Mouse (Mus musculus) CH12.LX (cell line): Measurements from ENCODE around the gene Slx1b. TPM values are rescaled to one million over a fixed set of nuclear protein-coding genes. Genes with fewer than 3 reads are reported as not detected.
A peak's percentile ranks its signal among the peaks of the same experiment; 100 is the strongest.

Experiments
- DNase-seq: peaks from one replicate; pipeline ENCODE4 v3.0.0-alpha.2; 2013; ENCODE audit errors: extremely low read depth
- H3K27ac ChIP-seq: 2 replicates; pipeline ENCODE4 v1.5.1; 2012; ENCODE audit warnings: low read depth, mild to moderate bottlenecking, control low read depth, moderate library complexity; ENCODE audit not compliant: insufficient read depth
- H3K27me3 ChIP-seq: replicated peaks from 2 replicates; pipeline ENCODE3; 2012; ENCODE audit warnings: inconsistent platforms
- H3K36me3 ChIP-seq, 2 experiments: replicated peaks in 1 of 2; 2 replicates each; pipeline versions ENCODE3 to v1.6.1; 2012; ENCODE audit warnings: inconsistent platforms in 1 of 2, low read length in 1 of 2, mild to moderate bottlenecking in 1 of 2, mixed read lengths in 1 of 2, moderate library complexity in 1 of 2; ENCODE audit not compliant: control insufficient read depth in 1 of 2, insufficient read depth in 1 of 2
- H3K4me1 ChIP-seq, 2 experiments: 2 replicates each; pipeline ENCODE4 v1.6.1; 2012; ENCODE audit warnings: inconsistent platforms in 1 of 2, moderate library complexity in 1 of 2; ENCODE audit not compliant: insufficient read depth in 2 of 2, control insufficient read depth in 1 of 2
- H3K4me2 ChIP-seq: 2 replicates; pipeline ENCODE4 v1.6.1; 2012; ENCODE audit warnings: low read depth, mild to moderate bottlenecking, control low read depth; ENCODE audit not compliant: poor library complexity, insufficient read depth, severe bottlenecking
- H3K4me3 ChIP-seq, 3 experiments: fragments of 150-350 bp in 1 of 3; sonication (generic) in 1 of 3; replicated peaks in 1 of 3; 2 replicates each; pipeline versions ENCODE3 to v1.5.1; 2011 to 2012; ENCODE audit warnings: low read depth in 2 of 3, low read length in 2 of 3, mild to moderate bottlenecking in 2 of 3, moderate library complexity in 2 of 3, control low read depth in 1 of 3, improper control_type of control experiment in 1 of 3, inconsistent platforms in 1 of 3, mixed read lengths in 1 of 3; ENCODE audit not compliant: poor library complexity in 1 of 3
- H3K79me2 ChIP-seq: replicated peaks from 2 replicates; pipeline ENCODE4 v1.6.1; 2012; ENCODE audit warnings: mild to moderate bottlenecking, moderate library complexity; ENCODE audit not compliant: control insufficient read depth, poor library complexity, insufficient read depth, severe bottlenecking; ENCODE audit errors: extremely low read depth
- H3K9ac ChIP-seq: 2 replicates; pipeline ENCODE4 v1.6.1; 2012; ENCODE audit warnings: low read depth, mild to moderate bottlenecking, control low read depth, moderate library complexity; ENCODE audit not compliant: insufficient read depth
- H3K9me3 ChIP-seq: replicated peaks from 2 replicates; pipeline ENCODE3; 2012; ENCODE audit warnings: low read length, inconsistent platforms, mixed read lengths
- BHLHE40 ChIP-seq: IDR thresholded peaks from 2 replicates; pipeline ENCODE4 v1.6.1; 2011; ENCODE audit warnings: mild to moderate bottlenecking, low read depth, low read length, improper control_type of control experiment
- CHD1 ChIP-seq: IDR thresholded peaks from 2 replicates; pipeline ENCODE4 v1.6.1; 2012; ENCODE audit warnings: low read depth, low read length, improper control_type of control experiment, inconsistent platforms
- CHD2 ChIP-seq: IDR thresholded peaks from 2 replicates; pipeline ENCODE4 v1.6.1; 2011; ENCODE audit warnings: low read length, improper control_type of control experiment
- CTCF ChIP-seq, 2 experiments: IDR thresholded peaks in 1 of 2; conservative IDR thresholded peaks in 1 of 2; 2 replicates each; pipeline ENCODE4 v1.5.1; 2011 to 2012; ENCODE audit warnings: low read depth in 2 of 2, low read length in 2 of 2, improper control_type of control experiment in 1 of 2, inconsistent platforms in 1 of 2, mild to moderate bottlenecking in 1 of 2, moderate library complexity in 1 of 2
- E2F4 ChIP-seq: IDR thresholded peaks from 2 replicates; pipeline ENCODE4 v1.6.1; 2011; ENCODE audit warnings: low read depth, low read length, improper control_type of control experiment; ENCODE audit not compliant: insufficient replicate concordance
- ELF1 ChIP-seq: IDR thresholded peaks from 2 replicates; pipeline ENCODE4 v1.6.1; 2014; ENCODE audit warnings: low read depth, mild to moderate bottlenecking, inconsistent platforms, low read length, improper control_type of control experiment
- EP300 ChIP-seq: IDR thresholded peaks from 2 replicates; pipeline ENCODE4 v1.6.1; 2011; ENCODE audit warnings: low read length, improper control_type of control experiment
- ETS1 ChIP-seq: conservative IDR thresholded peaks from 2 replicates; pipeline ENCODE4 v1.6.1; 2012; ENCODE audit warnings: low read depth, mild to moderate bottlenecking, inconsistent platforms, low read length, improper control_type of control experiment, moderate library complexity
- GABPA ChIP-seq: IDR thresholded peaks from 2 replicates; pipeline ENCODE4 v1.6.1; 2012; ENCODE audit warnings: low read depth, low read length, improper control_type of control experiment, inconsistent platforms; ENCODE audit not compliant: insufficient replicate concordance
- HCFC1 ChIP-seq: IDR thresholded peaks from 2 replicates; pipeline ENCODE4 v1.6.1; 2012; ENCODE audit warnings: low read depth, mild to moderate bottlenecking, inconsistent platforms, low read length, improper control_type of control experiment
- IRF4 ChIP-seq: IDR thresholded peaks from 2 replicates; pipeline ENCODE4 v1.6.1; 2014; ENCODE audit warnings: low read depth, mild to moderate bottlenecking, inconsistent platforms, low read length, improper control_type of control experiment
- JUN ChIP-seq: IDR thresholded peaks from 2 replicates; pipeline ENCODE4 v1.6.1; 2011; ENCODE audit warnings: low read depth, mild to moderate bottlenecking, low read length, improper control_type of control experiment, moderate library complexity; ENCODE audit not compliant: insufficient read depth
- JUND ChIP-seq: conservative IDR thresholded peaks from 2 replicates; pipeline ENCODE4 v1.6.1; 2011; ENCODE audit warnings: low read depth, low read length, improper control_type of control experiment
- KAT2A ChIP-seq: IDR thresholded peaks from 2 replicates; pipeline ENCODE4 v1.6.1; 2012; ENCODE audit warnings: low read length, improper control_type of control experiment, inconsistent platforms; ENCODE audit not compliant: insufficient replicate concordance
- MAFK ChIP-seq: IDR thresholded peaks from 2 replicates; pipeline ENCODE4 v1.6.1; 2011; ENCODE audit warnings: low read length, improper control_type of control experiment; ENCODE audit not compliant: insufficient replicate concordance
- MAX ChIP-seq: IDR thresholded peaks from 2 replicates; pipeline ENCODE4 v1.6.1; 2011; ENCODE audit warnings: low read length, improper control_type of control experiment
- MAZ ChIP-seq: IDR thresholded peaks from 2 replicates; pipeline ENCODE4 v1.6.1; 2012; ENCODE audit warnings: low read depth, mild to moderate bottlenecking, inconsistent platforms, low read length, improper control_type of control experiment, moderate library complexity
- MEF2A ChIP-seq: IDR thresholded peaks from 2 replicates; pipeline ENCODE4 v1.6.1; 2014; ENCODE audit warnings: low read depth, mild to moderate bottlenecking, inconsistent platforms, low read length, improper control_type of control experiment, borderline replicate concordance
- MXI1 ChIP-seq: IDR thresholded peaks from 2 replicates; pipeline ENCODE4 v1.6.1; 2011; ENCODE audit warnings: mild to moderate bottlenecking, low read depth, low read length, improper control_type of control experiment
- MYC ChIP-seq: IDR thresholded peaks from 2 replicates; pipeline ENCODE4 v1.6.1; 2011; ENCODE audit warnings: low read depth, mild to moderate bottlenecking, improper control_type of control experiment, low read length
- NELFE ChIP-seq: IDR thresholded peaks from 2 replicates; pipeline ENCODE4 v1.6.1; 2011; ENCODE audit warnings: low read depth, low read length, improper control_type of control experiment
- NRF1 ChIP-seq: IDR thresholded peaks from 2 replicates; pipeline ENCODE4 v1.6.1; 2014; ENCODE audit warnings: low read depth, mild to moderate bottlenecking, inconsistent platforms, low read length, improper control_type of control experiment, moderate library complexity
- PAX5 ChIP-seq: IDR thresholded peaks from 2 replicates; pipeline ENCODE4 v1.6.1; 2012; ENCODE audit warnings: low read length, inconsistent platforms, mixed read lengths
- POLR2A ChIP-seq: IDR thresholded peaks from 2 replicates; pipeline ENCODE4 v1.6.1; 2011; ENCODE audit warnings: low read depth, mild to moderate bottlenecking, improper control_type of control experiment, low read length
- POLR2AphosphoS2 ChIP-seq: IDR thresholded peaks from 2 replicates; pipeline ENCODE4 v1.6.1; 2011; ENCODE audit warnings: low read depth, low read length, improper control_type of control experiment
- RAD21 ChIP-seq: IDR thresholded peaks from 2 replicates; pipeline ENCODE4 v1.6.1; 2011; ENCODE audit warnings: low read depth, mild to moderate bottlenecking, low read length, improper control_type of control experiment, moderate library complexity
- RCOR1 ChIP-seq: conservative IDR thresholded peaks from 2 replicates; pipeline ENCODE4 v1.6.1; 2012; ENCODE audit warnings: low read depth, mild to moderate bottlenecking, inconsistent platforms, low read length, improper control_type of control experiment
- SIN3A ChIP-seq: IDR thresholded peaks from 2 replicates; pipeline ENCODE4 v1.6.1; 2012; ENCODE audit warnings: low read length, improper control_type of control experiment, inconsistent platforms
- SMC3 ChIP-seq: IDR thresholded peaks from 2 replicates; pipeline ENCODE4 v1.6.1; 2011; ENCODE audit warnings: low read depth, low read length, improper control_type of control experiment
- TBP ChIP-seq: conservative IDR thresholded peaks from 2 replicates; pipeline ENCODE4 v1.6.1; 2011; ENCODE audit warnings: low read depth, low read length, improper control_type of control experiment
- TCF12 ChIP-seq: IDR thresholded peaks from 2 replicates; pipeline ENCODE4 v1.6.1; 2014; ENCODE audit warnings: low read depth, mild to moderate bottlenecking, inconsistent platforms, low read length, improper control_type of control experiment
- UBTF ChIP-seq: IDR thresholded peaks from 2 replicates; pipeline ENCODE4 v1.6.1; 2012; ENCODE audit warnings: low read depth, mild to moderate bottlenecking, inconsistent platforms, low read length, improper control_type of control experiment, moderate library complexity
- USF1 ChIP-seq: IDR thresholded peaks from 2 replicates; pipeline ENCODE4 v1.6.1; 2014; ENCODE audit warnings: low read depth, mild to moderate bottlenecking, inconsistent platforms, low read length, improper control_type of control experiment
- USF2 ChIP-seq: conservative IDR thresholded peaks from 2 replicates; pipeline ENCODE4 v1.6.1; 2011; ENCODE audit warnings: low read depth, low read length, improper control_type of control experiment
- ZC3H11A ChIP-seq: IDR thresholded peaks from 2 replicates; pipeline ENCODE4 v1.6.1; 2012; ENCODE audit warnings: low read depth, mild to moderate bottlenecking, inconsistent platforms, low read length, improper control_type of control experiment
- ZKSCAN1 ChIP-seq: IDR thresholded peaks from 2 replicates; pipeline ENCODE4 v1.6.1; 2012; ENCODE audit warnings: low read depth, inconsistent platforms, low read length, improper control_type of control experiment, borderline replicate concordance
- ZMIZ1 ChIP-seq: IDR thresholded peaks from 2 replicates; pipeline ENCODE4 v1.6.1; 2012; ENCODE audit warnings: low read depth, mild to moderate bottlenecking, inconsistent platforms, low read length, improper control_type of control experiment
- ZNF384 ChIP-seq: IDR thresholded peaks from 2 replicates; pipeline ENCODE4 v1.6.1; 2012; ENCODE audit warnings: low read depth, low read length, improper control_type of control experiment, inconsistent platforms
- dilution Hi-C: fragments of 300-500 bp; cut with MboI; formaldehyde crosslinking; loops from 2 replicates; pipeline ENCODE4 v1.14.3; 2020; ENCODE audit warnings: low sequenced_read_pairs; ENCODE audit not compliant: extremely low pct_unique_long_range_greater_than_20kb, extremely low pct_ligation_motif_present
- in situ Hi-C: fragments of 300-500 bp; cut with MboI; formaldehyde crosslinking; loops from 3 replicates; pipeline ENCODE4 v1.14.3; 2019; ENCODE audit warnings: low sequenced_read_pairs, low pct_ligation_motif_present, low pct_unique_long_range_greater_than_20kb, mixed read lengths
- polyA plus RNA-seq: library from polyadenylated mRNA; unstranded; fragments of >175 nt; gene quantifications from 2 replicates; pipeline ENCODE4 v1.2.1, GENCODE M21; 2012; ENCODE audit warnings: low read depth; ENCODE audit not compliant: insufficient read length
- total RNA-seq, 2 experiments: library from RNA; depleted of rRNA; stranded (reverse); fragments of 300-350 nt in 1 of 2; fragments of >200 nt in 1 of 2; gene quantifications; 2 replicates each; pipeline ENCODE4 v1.2.3; 2012 to 2014

Slx1b gene
- total and polyA plus RNA-seq, 3 experiments: 4.7 to 8.3 (median 5.6) TPM

- dilution Hi-C loops: no loop called here
- H3K79me2 ChIP-seq: peaks cover 2% of the 10 kb centered on the region; the same call in 1 of the 2 replicates
- H3K4me1 ChIP-seq: peaks cover 13 to 54% of the 10 kb centered on the region in 2 experiments
- no peaks in the 10 kb centered on the region for H3K36me3 ChIP-seq
- H3K27ac ChIP-seq: peak overlapping the region; percentile 79
- peak overlapping the region; percentile 12; the same call in 1 of the 2 replicates for H3K9ac ChIP-seq
- H3K4me2 ChIP-seq: peak overlapping the region; percentile 33
- in situ Hi-C loops: loop anchor here (10.0 kb wide), 1 partner anchor 469 kb away; no protein-coding TSS in a partner anchor
- no peak overlapping the region for H3K4me3 ChIP-seq
- DNase-seq: peak; percentile 65
- no peaks in the 10 kb centered on the region for H3K27me3 ChIP-seq
- H3K9me3 ChIP-seq: no peaks in the 10 kb centered on the region
- TF ChIP-seq ZNF384 (no peak), USF1 (no peak), ETS1 (peak; percentile 81), NRF1 (no peak), PAX5 (no peak), E2F4 (no peak; the same call in 1 of the 2 replicates), SIN3A (peak; percentile 25; the same call in 1 of the 2 replicates), NELFE (peak; percentile 54; the same call in 1 of the 2 replicates), MXI1 (peak; percentile 39; the same call in 1 of the 2 replicates), EP300 (no peak; the same call in 1 of the 2 replicates), KAT2A (no peak), SMC3 (no peak), MAX (0 out of 2 replicates have a peak, but pooled peaks have one; percentile 41), GABPA (no peak), IRF4 (peak; percentile 64; the same call in 1 of the 2 replicates), TCF12 (peak; percentile 73; the same call in 1 of the 2 replicates), ZC3H11A (no peak), BHLHE40 (no peak; the same call in 1 of the 2 replicates), MAZ (no peak), ZMIZ1 (no peak), POLR2AphosphoS2 (no peak), JUND (no peak), ZKSCAN1 (no peak), USF2 (no peak), UBTF (no peak), CHD2 (no peak), CTCF (conservative IDR thresholded peaks at IDR 0.05 in 1 of 2, IDR thresholded peaks at IDR 0.05 in 1 of 2; ENCODE audit: low read depth in 2 of 2, low read length in 2 of 2) (no peak), POLR2A (peak; percentile 49), MYC (no peak), CHD1 (peak; percentile 28; the same call in 1 of the 2 replicates), HCFC1 (peak; percentile 74), ELF1 (peak; percentile 89), JUN (no peak), MAFK (no peak), RAD21 (no peak; the same call in 1 of the 2 replicates), RCOR1 (no peak), TBP (peak; percentile 57; the same call in 1 of the 2 replicates), MEF2A (peak; percentile 71; the same call in 1 of the 2 replicates)
Observed at GRCm38 (mm10) chr7:126645708-126646107, 49.9 kb downstream of the Slx1b start.
